Mouse (Mus musculus) lung, embryonic 14.5 days (tissue): ENCODE measurements around the gene Slc25a5. TPM values are rescaled to one million over a fixed set of nuclear protein-coding genes. Genes with fewer than 3 reads are reported as not detected.
A peak's percentile ranks its signal among the peaks of the same experiment; 100 is the strongest.
"Not testable (repeated sequence)": the region's sequence is repeated elsewhere in the genome, so short reads cannot be mapped to it uniquely, and the experiment has no call there.

ENCODE experiments used
- ATAC-seq: fragments of 200-750 bp; cut with Nextera tagmentation; 2 replicates; pipeline ENCODE4 v1.8.0; 2017; ENCODE audit warnings: mild to moderate bottlenecking, moderate TSS enrichment, moderate library complexity; ENCODE audit not compliant: insufficient read depth
- DNase-seq: peaks from one replicate; pipeline ENCODE4 v3.0.0-alpha.2; 2015
- H3K27ac ChIP-seq: fragments of 300-500 bp; sonication (generic); 2 replicates; pipeline ENCODE4 v1.5.1; 2014; ENCODE audit warnings: low read depth, mild to moderate bottlenecking, moderate library complexity
- H3K27me3 ChIP-seq: fragments of 300-500 bp; sonication (generic); 2 replicates; pipeline ENCODE4 v1.6.1; 2014; ENCODE audit warnings: low read length, control low read depth; ENCODE audit not compliant: insufficient read depth
- H3K36me3 ChIP-seq: fragments of 300-500 bp; sonication (generic); 2 replicates; pipeline ENCODE4 v1.6.1; 2014; ENCODE audit warnings: control low read depth; ENCODE audit not compliant: insufficient read depth
- H3K4me1 ChIP-seq: fragments of 300-500 bp; sonication (generic); 2 replicates; pipeline ENCODE4 v1.6.1; 2014; ENCODE audit warnings: antibody characterized with exemption, control low read depth; ENCODE audit not compliant: insufficient read depth
- H3K4me2 ChIP-seq: fragments of 300-500 bp; sonication (generic); 2 replicates; pipeline ENCODE4 v1.6.1; 2014; ENCODE audit warnings: mild to moderate bottlenecking
- H3K4me3 ChIP-seq: fragments of 300-500 bp; sonication (generic); 2 replicates; pipeline ENCODE4 v1.5.1; 2014; ENCODE audit warnings: low read depth, low read length
- H3K9ac ChIP-seq: fragments of 300-500 bp; sonication (generic); 2 replicates; pipeline ENCODE4 v1.6.1; 2014
- H3K9me3 ChIP-seq: fragments of 300-500 bp; sonication (generic); 2 replicates; pipeline ENCODE4 v1.6.1; 2016; ENCODE audit warnings: low read depth, low read length, control low read depth
- CTCF ChIP-seq: IDR thresholded peaks from 2 replicates; pipeline ENCODE4 v1.5.1; 2016; ENCODE audit warnings: antibody characterized with exemption, low read depth
- WGBS: fragments of 180-500 bp; shearing (Covaris S2); extraction: QIAGEN DNeasy Blood & Tissue Kit; methylation state at CpG from one replicate; pipeline ENCODE4 v1.1.7; 2014; 5-methylcytosine and 5-hydroxymethylcytosine counted together
- polyA plus RNA-seq: library from polyadenylated mRNA; unstranded; fragments of >200 nt; fragmentation: Nextera tagmentation; extraction: Ambion mirVana; gene quantifications from 2 replicates; pipeline ENCODE4 v1.2.1, GENCODE M21; 2014

Gene Slc25a5
- polyA plus RNA-seq, 1 experiment from 2014 or later = 690 TPM

- no peaks in the 10 kb centered on the region for H3K4me1 ChIP-seq
- no peak for TF ChIP-seq CTCF
- 79% methylated on average over 6 of the region's 6 CpGs for WGBS
- H3K9ac ChIP-seq = no peak overlapping the region
- no peak for ATAC-seq
- H3K4me3 ChIP-seq = no peak overlapping the region
- H3K27me3 ChIP-seq = no peaks in the 10 kb centered on the region
- no peak overlapping the region for H3K27ac ChIP-seq
- DNase-seq = no peak
- H3K36me3 ChIP-seq = no peaks in the 10 kb centered on the region
- no peak overlapping the region for H3K4me2 ChIP-seq
- no peaks in the 10 kb centered on the region for H3K9me3 ChIP-seq
Observed at GRCm38 (mm10) chrX:36772591-36772990, 22.9 kb upstream of the Slc25a5 start.

DNA sequence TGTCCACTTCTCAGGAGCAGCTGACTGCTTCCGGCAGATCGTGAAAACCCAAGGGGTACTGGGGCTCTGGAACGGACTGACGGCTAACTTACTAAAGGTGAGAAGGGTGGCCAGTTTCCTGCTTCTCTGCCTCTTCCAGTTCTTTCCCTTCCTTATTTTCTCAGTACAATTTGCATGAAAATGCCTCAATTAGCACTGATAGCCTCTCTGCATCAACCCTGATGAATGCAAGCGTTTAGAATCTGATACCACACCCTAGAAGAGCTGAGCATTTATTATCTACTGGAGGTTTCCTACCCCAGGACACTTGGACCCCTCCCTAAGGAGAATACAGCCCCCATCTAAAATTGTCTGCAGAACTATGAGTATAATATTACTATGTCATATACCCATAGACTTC is 19.9 kb upstream of the Slc25a5 start:
- H3K4me2 ChIP-seq = no peak overlapping the region
- H3K27me3 ChIP-seq = no peaks in the 10 kb centered on the region
- H3K4me1 ChIP-seq = no peaks in the 10 kb centered on the region
- H3K4me3 ChIP-seq = no peak overlapping the region
- H3K27ac ChIP-seq = no peak overlapping the region
- no peaks in the 10 kb centered on the region for H3K9me3 ChIP-seq
- ATAC-seq (no peak), DNase-seq (no peak)
- no peak for TF ChIP-seq CTCF
- no peak overlapping the region for H3K9ac ChIP-seq
- H3K36me3 ChIP-seq = no peaks in the 10 kb centered on the region
- WGBS = 82% methylated on average over 5 of the region's 5 CpGs

DNA sequence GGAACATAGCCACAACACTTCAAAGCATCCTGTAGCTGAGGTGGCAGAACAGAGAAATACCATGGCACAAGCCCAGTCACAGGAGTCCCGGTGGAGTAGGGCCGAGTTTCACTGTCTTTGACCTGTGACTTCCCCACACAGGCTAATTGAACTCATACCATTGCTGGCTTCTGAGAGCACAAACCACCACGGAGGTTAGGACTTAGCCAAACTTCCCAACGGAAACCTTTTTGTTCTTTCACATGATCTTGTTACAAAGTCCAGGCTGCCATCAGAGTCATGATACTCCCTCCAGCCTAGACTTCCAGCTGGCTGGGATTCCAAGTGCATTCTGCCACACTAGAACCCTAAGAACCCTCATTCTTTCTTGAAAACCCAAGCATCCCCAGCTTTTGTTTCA is 17.8 kb upstream of the Slc25a5 start:
- no peak for TF ChIP-seq CTCF
- ATAC-seq (no peak), DNase-seq (no peak)
- 72% methylated on average over 4 of the region's 4 CpGs for WGBS
- H3K36me3 ChIP-seq = no peaks in the 10 kb centered on the region
- no peak overlapping the region for H3K4me2 ChIP-seq
- H3K27ac ChIP-seq = no peak overlapping the region
- H3K4me1 ChIP-seq = no peaks in the 10 kb centered on the region
- H3K9me3 ChIP-seq = no peaks in the 10 kb centered on the region
- H3K27me3 ChIP-seq = no peaks in the 10 kb centered on the region
- no peak overlapping the region for H3K9ac ChIP-seq
- no peak overlapping the region for H3K4me3 ChIP-seq

DNA sequence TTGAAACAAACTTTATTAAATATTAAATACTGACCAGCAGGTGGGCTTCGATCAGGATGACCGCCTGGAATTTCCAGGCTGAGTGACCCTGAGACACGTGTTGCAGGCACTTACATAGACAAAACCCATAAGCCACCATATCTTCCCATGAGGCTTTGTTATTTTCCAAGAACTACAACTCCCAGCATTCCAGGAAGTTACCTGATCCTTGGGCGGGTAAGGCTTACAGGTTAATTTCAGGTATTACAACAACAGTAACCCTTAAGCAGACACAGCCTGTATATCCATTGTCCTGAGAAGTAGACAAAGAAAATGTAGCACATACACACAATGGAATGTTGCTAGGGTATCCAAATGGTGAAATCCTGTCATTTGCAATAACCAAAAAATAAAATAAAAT is 6.1 kb upstream of the Slc25a5 start:
- H3K36me3 ChIP-seq = no peaks in the 10 kb centered on the region
- WGBS = 61% methylated on average over 4 of the region's 4 CpGs
- H3K27me3 ChIP-seq = no peaks in the 10 kb centered on the region
- no peak overlapping the region for H3K4me3 ChIP-seq
- H3K9ac ChIP-seq = no peak overlapping the region
- DNase-seq (no peak), ATAC-seq (no peak)
- H3K4me2 ChIP-seq = no peak overlapping the region
- no peak for TF ChIP-seq CTCF
- H3K27ac ChIP-seq = no peak overlapping the region
- H3K4me1 ChIP-seq = no peaks in the 10 kb centered on the region
- no peaks in the 10 kb centered on the region for H3K9me3 ChIP-seq

GRCm38 (mm10) chrX:36794571-36794970 is 880 bp upstream of the Slc25a5 start:
- Histone ChIP-seq H3K9me3 (no peaks in the 10 kb centered on the region), H3K9ac (no peak overlapping the region), H3K4me3 (no peak overlapping the region), H3K4me2 (no peak overlapping the region), H3K27ac (no peak overlapping the region), H3K4me1 (no peaks in the 10 kb centered on the region), H3K36me3 (peaks cover 12% of the 10 kb centered on the region; the same call in 1 of the 2 replicates), H3K27me3 (no peaks in the 10 kb centered on the region)
- DNase-seq (no peak), ATAC-seq (no peak)
- 52% methylated on average over 5 of the region's 5 CpGs for WGBS
- no peak for TF ChIP-seq CTCF

- H3K4me1 ChIP-seq = no peaks in the 10 kb centered on the region
- peak overlapping the region; percentile 61 for H3K4me2 ChIP-seq
- peak overlapping the region; percentile 60 for H3K4me3 ChIP-seq
- H3K9me3 ChIP-seq = no peaks in the 10 kb centered on the region
- H3K27me3 ChIP-seq = no peaks in the 10 kb centered on the region
- DNase-seq (peak; percentile 88), ATAC-seq (peak; percentile 85)
- peak; percentile 73 for TF ChIP-seq CTCF
- peaks cover 12% of the 10 kb centered on the region; the same call in 1 of the 2 replicates for H3K36me3 ChIP-seq
- H3K9ac ChIP-seq = peak overlapping the region; percentile 68
- peak overlapping the region; percentile 92 for H3K27ac ChIP-seq
- 10% methylated on average over 41 of the region's 41 CpGs for WGBS
Observed at GRCm38 (mm10) chrX:36796163-36796581, 721 bp downstream of the Slc25a5 start.

GRCm38 (mm10) chrX:36796734-36797133 is 1.3 kb downstream of the Slc25a5 start:
- H3K9me3 ChIP-seq, DNase-seq, ATAC-seq, H3K4me1 ChIP-seq, H3K27me3 ChIP-seq: not testable (repeated sequence)
- Histone ChIP-seq H3K4me3 (peak overlapping the region; percentile 60), H3K9ac (peak overlapping the region; percentile 68), H3K36me3 (peaks cover 12% of the 10 kb centered on the region; the same call in 1 of the 2 replicates), H3K27ac (peak overlapping the region; percentile 30; the same call in 1 of the 2 replicates), H3K4me2 (peak overlapping the region; percentile 61)
- WGBS = 60% methylated on average over 8 of the region's 8 CpGs
